Mouse (Mus musculus): Measurements from ENCODE around the gene Pip4k2a. TPM values are rescaled to one million over a fixed set of nuclear protein-coding genes. Genes with fewer than 3 reads are reported as not detected.

Pip4k2a gene
- polyA plus RNA-seq, 1 experiment from 2014 or later: 8.8 TPM

DNA sequence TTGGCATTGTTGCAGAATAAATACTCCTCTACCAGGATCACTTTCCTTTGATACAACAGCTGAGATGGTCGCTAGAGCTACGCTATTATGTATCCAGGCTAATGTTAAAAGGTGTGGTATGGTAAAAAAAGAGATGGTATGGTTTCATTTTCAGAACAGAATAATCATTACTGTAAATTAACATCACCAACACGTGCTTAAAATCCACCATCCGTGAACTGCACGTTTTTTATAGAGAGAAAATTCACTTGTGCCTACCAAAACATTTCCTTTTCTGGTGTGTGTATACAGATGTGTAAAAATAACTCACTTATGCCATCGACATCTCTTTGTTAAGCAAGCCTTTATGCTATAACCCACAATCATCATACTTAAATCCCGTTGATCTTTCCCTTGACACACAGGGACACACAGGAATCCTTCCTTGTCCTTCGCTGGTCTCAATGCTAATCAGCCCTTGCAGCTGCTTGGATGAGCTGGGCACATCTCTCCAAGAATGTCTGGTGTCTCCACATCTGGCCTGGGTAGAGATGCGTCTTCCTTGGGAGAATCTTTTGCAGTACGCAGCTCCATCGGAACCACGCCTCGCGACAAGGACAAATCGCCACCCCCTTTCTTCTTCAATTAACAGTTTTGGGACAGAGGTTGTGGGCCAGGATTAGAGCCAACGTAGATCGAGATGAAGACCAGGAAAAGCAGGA lies 198.5 kb downstream of the Pip4k2a start:
- Histone ChIP-seq H3K4me1 (ENCODE audit: control insufficient read depth, insufficient read depth, low read length) (peaks cover 22% of the 10 kb centered on the region), H3K36me3 (ENCODE audit: control insufficient read depth, insufficient read depth, low read length) (no peaks in the 10 kb centered on the region), H3K9ac (ENCODE audit: low read length) (no peak overlapping the region), H3K27me3 (ENCODE audit: control insufficient read depth, insufficient read depth, low read length) (peaks cover 45% of the 10 kb centered on the region), H3K4me3 (ENCODE audit: low read depth, low read length) (peak overlapping the region; percentile 31), H3K4me2 (ENCODE audit: low read depth, severe bottlenecking) (peak overlapping the region; percentile 60), H3K27ac (replicated peaks; ENCODE audit: low read depth, low read length) (no peak overlapping the region), H3K9me3 (ENCODE audit: control insufficient read depth, low read length) (no peaks in the 10 kb centered on the region)
- no peak for ATAC-seq (ENCODE audit: insufficient number of reproducible peaks, low FRiP score, low TSS enrichment, low read depth)
- WGBS: 12% methylated on average over 17 of the region's 17 CpGs
- DNase-seq (ENCODE audit: low spot score): no peak

DNA sequence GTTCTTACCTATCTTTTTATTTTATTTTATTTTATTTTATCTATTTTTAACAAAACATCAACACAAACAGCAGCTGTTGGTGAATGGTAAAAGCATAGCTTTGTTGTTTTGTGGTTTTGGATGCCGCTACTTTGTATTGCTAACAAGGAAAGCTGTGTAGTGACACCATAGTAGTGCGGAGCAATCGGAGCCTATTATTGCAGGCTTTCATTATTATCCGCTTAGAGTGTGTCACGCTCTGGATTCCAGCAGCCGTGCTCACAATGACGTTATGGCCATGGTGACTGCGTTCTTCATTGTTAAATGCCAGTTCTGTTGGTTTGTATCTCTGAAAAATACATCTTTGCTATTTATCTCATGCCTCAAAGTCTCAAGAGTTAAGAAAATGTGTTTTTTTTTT lies 200.2 kb downstream of the Pip4k2a start:
- DNase-seq (ENCODE audit: low spot score) (no peak), ATAC-seq (ENCODE audit: insufficient number of reproducible peaks, low FRiP score, low TSS enrichment, low read depth) (no peak)
- Histone ChIP-seq H3K36me3 (ENCODE audit: control insufficient read depth, insufficient read depth, low read length) (no peaks in the 10 kb centered on the region), H3K27ac (replicated peaks; ENCODE audit: low read depth, low read length) (no peak overlapping the region), H3K27me3 (ENCODE audit: control insufficient read depth, insufficient read depth, low read length) (peaks cover 40% of the 10 kb centered on the region), H3K4me1 (ENCODE audit: control insufficient read depth, insufficient read depth, low read length) (peaks cover 22% of the 10 kb centered on the region), H3K4me3 (ENCODE audit: low read depth, low read length) (no peak overlapping the region), H3K9me3 (ENCODE audit: control insufficient read depth, low read length) (no peaks in the 10 kb centered on the region), H3K9ac (ENCODE audit: low read length) (no peak overlapping the region), H3K4me2 (ENCODE audit: low read depth, severe bottlenecking) (no peak overlapping the region)
- WGBS: 72% methylated on average over 8 of the region's 8 CpGs

DNA sequence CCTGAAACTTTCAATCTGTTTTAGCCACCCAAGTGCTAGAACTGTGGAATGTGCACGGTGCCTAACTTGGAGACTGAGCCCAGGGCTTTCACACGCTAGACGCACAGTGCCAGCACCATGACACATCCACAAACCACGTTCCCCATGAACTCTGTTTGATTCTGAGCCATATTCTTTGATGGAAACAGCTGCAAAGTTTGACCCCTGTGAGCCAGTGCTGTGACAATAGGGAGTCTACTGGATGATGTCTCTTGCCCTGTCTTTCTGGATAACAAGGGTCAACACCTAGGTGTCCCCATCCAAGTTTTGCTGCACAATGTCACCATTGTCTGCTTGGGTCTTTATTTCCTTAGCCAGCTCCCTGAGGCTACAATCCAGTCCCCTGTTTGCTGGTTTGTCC lies 203.7 kb downstream of the Pip4k2a start:
- Histone ChIP-seq H3K4me3 (ENCODE audit: low read depth, low read length) (no peak overlapping the region), H3K9ac (ENCODE audit: low read length) (no peak overlapping the region), H3K27me3 (ENCODE audit: control insufficient read depth, insufficient read depth, low read length) (peaks cover 14% of the 10 kb centered on the region; the same call in 1 of the 2 replicates), H3K4me1 (ENCODE audit: control insufficient read depth, insufficient read depth, low read length) (no peaks in the 10 kb centered on the region), H3K27ac (replicated peaks; ENCODE audit: low read depth, low read length) (no peak overlapping the region), H3K9me3 (ENCODE audit: control insufficient read depth, low read length) (no peaks in the 10 kb centered on the region), H3K36me3 (ENCODE audit: control insufficient read depth, insufficient read depth, low read length) (no peaks in the 10 kb centered on the region), H3K4me2 (ENCODE audit: low read depth, severe bottlenecking) (no peak overlapping the region)
- DNase-seq (ENCODE audit: low spot score) (no peak), ATAC-seq (ENCODE audit: insufficient number of reproducible peaks, low FRiP score, low TSS enrichment, low read depth) (no peak)
- WGBS: 85% methylated on average over 4 of the region's 4 CpGs

Other genes with a start within 250 kb of the Pip4k2a start
- 0.13 and 0.60 TPM in 2 replicates for gene 4930426L09Rik, start 217 bp upstream of the Pip4k2a start, polyA plus RNA-seq (2014; fragmentation: Nextera tagmentation; extraction: Ambion mirVana)
- gene Armc3, start 201.2 kb upstream of the Pip4k2a start, polyA plus RNA-seq (2014; fragmentation: Nextera tagmentation; extraction: Ambion mirVana): 0.15 TPM in 1 of 2 replicates, not detected in the other

Data from limb, embryonic 11.5 days (tissue).